Mouse (Mus musculus): Measurements from ENCODE around the gene Dimt1.
"Not testable (repeated sequence)": the region's sequence is repeated elsewhere in the genome, so short reads cannot be mapped to it uniquely, and the experiment has no call there.

Dimt1 gene

DNA sequence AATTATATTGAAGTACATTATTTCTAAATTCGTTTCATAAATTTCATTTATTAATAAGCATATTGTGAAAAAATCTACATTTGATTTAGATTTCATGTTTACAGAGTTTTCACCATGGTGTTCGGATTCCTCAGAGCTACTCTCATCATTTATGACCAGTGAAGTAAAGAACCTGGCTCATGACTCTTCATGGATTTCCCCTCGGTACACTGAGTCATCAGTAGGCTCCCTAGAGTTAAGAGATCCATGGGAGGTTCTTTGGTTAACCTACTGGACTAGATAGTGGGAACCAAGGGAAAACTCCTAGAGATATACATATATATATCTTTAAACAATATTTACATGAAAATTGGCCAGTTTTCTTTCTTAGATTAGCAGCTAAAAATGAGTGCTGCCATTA is 13.6 kb downstream of the Dimt1 start:
- DNase-seq (ENCODE audit: extremely low read depth, insufficient read length, low spot score), result no peak

DNA sequence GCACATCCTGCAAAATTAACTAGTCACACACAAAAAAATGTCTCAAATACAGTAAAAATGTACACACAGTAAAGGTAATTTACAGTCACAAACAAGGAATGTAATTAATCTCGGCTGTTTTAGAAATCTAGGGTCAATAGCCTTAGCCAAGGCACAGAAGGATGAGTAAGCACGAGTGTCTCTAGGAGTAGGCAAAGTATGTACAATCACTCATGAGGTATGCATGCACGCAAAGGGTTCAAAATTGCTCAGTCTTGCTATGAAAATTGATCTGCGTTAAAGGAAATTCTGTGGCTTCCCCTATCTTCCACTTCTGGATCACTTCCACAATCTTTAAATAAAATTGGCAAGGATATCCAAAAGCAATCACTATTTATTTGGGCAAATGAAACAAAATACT is 14.6 kb downstream of the Dimt1 start:
- no peak for DNase-seq (ENCODE audit: extremely low read depth, insufficient read length, low spot score)

DNA sequence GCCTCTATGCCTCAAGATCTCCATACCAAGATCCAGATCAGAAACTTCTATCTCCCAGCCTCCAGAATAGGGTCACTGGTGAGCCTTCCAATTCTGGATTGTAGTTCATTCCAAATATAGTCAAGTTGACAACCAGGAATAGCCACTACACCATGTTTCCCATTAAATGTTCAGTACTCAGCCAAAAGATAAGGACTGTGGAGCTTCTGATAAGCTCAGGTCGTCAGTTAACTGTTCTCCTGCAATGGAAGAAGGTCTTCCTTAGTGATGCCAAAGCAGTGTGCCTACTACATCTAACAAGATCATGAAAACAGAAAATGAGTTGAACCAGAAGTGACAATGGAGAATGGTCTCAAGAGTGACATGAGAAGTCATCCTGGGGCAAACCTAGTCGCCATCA is 50.0 kb downstream of the Dimt1 start:
- no peak for DNase-seq (ENCODE audit: extremely low read depth, insufficient read length, low spot score)

GRCm38 (mm10) chr13:106997557-106997956 is 50.6 kb downstream of the Dimt1 start:
- DNase-seq (ENCODE audit: extremely low read depth, insufficient read length, low spot score), result not testable (repeated sequence)

DNA sequence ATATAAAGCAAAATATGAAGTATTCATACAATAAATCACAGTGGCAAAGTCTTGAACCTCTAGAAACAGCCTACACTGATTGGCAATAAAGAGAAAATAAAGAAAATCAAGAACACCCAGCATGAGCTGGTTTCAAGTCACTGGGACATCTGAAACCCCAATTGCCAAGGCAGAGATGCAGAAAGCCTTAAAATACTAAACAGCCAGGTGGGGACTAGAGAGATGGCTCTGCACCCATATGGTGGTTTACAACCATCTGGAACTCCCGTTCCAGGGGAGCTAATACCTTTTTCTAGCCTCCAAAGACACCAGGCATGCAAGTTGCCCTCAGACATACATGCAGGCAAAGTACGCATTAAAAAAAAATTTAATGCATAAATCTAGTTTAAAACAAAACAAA is 51.1 kb downstream of the Dimt1 start:
- no peak for DNase-seq (ENCODE audit: extremely low read depth, insufficient read length, low spot score)

- DNase-seq (ENCODE audit: extremely low read depth, insufficient read length, low spot score), result no peak
These were observed 51.7 kb downstream of the Dimt1 start for GRCm38 (mm10) chr13:106998671-106999070.

DNA sequence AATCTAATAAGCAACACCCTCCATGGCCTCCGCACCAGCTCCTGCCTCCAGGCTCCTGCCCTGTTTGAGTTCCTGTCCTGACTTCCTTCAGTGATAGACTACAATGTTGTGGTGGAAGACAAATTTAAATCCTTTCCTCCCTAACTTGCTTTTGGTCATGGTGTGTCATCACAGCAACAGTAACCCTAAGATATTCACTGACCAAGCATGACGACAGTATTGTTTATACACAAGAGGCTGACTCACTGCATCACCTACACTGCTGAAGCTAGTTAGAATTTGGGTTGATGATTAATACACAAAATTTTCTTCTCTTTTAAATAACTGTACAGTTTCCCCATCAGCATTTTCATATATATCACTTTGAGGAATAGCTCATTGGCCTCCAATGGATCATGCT is 56.3 kb downstream of the Dimt1 start:
- DNase-seq (ENCODE audit: extremely low read depth, insufficient read length, low spot score), result peak; percentile 23

GRCm38 (mm10) chr13:107008174-107008573 is 61.2 kb downstream of the Dimt1 start:
- DNase-seq (ENCODE audit: extremely low read depth, insufficient read length, low spot score), result no peak

Data from 3134 (cell line).